Mouse (Mus musculus) spleen, embryonic (tissue): ENCODE data around the gene Ncor1.

Experiments
- CTCF ChIA-PET: fragments of 350-600 bp; sonication (Branson Sonifier 250); formaldehyde crosslinking; loops from one replicate; lab custom pipeline; 2022; lab: Charles Lee

The Ncor1 gene

DNA sequence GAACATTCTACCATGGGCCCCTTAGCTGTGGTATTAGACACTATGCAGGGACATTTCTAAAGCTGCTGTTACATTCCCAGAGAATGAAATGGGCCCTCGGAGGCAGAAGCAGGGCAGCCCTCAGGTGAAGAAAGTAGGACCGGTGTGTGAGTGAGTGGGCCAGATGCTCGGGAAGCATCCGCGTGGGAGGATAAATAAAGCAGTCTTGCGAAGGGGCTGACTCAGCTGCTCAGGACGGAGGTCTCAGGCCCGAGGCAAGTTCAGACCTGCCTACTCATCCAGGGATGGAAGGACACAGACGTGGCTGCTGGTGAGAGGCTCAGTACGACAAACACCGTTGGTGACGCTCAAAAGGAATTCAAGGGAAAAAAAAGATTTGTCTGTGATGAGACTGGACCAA lies 189.2 kb downstream of the Ncor1 start:
- CTCF ChIA-PET: no interaction called here

- CTCF ChIA-PET: no interaction called here
These were observed 190.0 kb downstream of the Ncor1 start for GRCm38 (mm10) chr11:62268381-62268780.

GRCm38 (mm10) chr11:62266466-62267214 lies 191.7 kb downstream of the Ncor1 start:
- CTCF ChIA-PET: no interaction called here
